Mouse (Mus musculus): ENCODE measurements around the gene Efcc1.
"Not testable (repeated sequence)": the region's sequence is repeated elsewhere in the genome, so short reads cannot be mapped to it uniquely, and the experiment has no call there.

Efcc1 gene

GRCm38 (mm10) chr6:87742804-87743203 is 12.1 kb downstream of the Efcc1 start:
- DNase-seq (ENCODE audit: extremely low read depth, insufficient read length, low spot score): no peak

DNA sequence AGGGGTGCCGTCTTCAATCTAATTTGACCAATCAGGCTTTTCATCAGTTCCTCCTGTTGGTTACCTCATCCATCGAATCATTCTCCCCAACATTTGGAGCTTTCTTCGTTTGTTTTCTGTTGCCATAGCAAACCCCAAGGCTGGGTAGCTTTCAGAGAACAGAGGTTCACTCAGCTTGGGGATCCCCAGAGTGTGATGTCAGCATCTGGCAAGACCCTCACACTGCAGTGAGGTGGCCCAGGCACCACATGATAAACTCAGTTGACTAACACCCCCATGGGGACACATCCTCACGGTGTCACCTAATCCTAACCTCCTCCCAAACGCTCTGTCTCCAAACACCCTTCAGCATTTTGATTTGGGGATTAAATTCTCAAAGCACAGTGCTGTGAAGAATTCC is 12.6 kb downstream of the Efcc1 start:
- DNase-seq (ENCODE audit: extremely low read depth, insufficient read length, low spot score): no peak

DNA sequence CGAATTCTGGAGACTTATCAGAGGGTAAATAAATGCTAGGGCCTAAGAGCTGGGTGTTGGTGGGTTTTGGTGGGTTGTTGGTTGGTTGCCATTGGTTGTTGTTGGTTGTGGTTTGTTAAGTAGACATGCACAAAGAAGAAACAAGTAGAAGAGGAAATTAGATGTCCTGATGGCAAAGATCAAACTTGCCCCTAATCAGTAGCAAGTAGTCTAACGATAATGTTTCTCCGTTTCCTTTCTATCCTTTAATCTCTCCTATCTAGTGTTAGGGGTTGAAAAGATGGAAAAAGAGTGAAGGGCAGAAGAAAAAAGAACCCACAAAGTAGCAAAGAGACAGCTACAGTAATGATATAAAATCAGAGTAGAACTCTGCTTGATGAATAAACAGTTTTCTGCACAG is 14.0 kb downstream of the Efcc1 start:
- DNase-seq (ENCODE audit: extremely low read depth, insufficient read length, low spot score): no peak

- DNase-seq (ENCODE audit: extremely low read depth, insufficient read length, low spot score): no peak
These were observed 14.6 kb downstream of the Efcc1 start for GRCm38 (mm10) chr6:87745301-87745700.

DNA sequence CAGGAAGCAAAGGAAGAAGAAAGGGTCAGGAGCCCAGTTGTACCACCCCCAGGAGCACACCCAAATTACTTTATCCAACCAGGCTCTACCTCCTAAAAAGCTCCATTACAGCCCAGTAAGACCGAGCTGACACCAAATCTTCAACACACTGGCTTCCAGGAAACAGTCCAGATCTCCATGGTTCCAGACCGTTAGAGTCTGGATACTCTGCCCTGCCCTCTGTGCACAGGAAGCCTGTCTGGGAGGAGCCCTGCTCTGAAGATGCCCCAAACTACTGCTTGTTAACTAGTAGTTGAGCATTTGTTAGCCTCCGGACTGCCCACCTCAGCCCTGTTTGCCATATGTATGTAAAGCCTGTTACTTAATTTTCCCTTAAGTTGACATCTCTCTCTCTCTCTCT is 15.4 kb downstream of the Efcc1 start:
- DNase-seq (ENCODE audit: extremely low read depth, insufficient read length, low spot score): no peak

DNA sequence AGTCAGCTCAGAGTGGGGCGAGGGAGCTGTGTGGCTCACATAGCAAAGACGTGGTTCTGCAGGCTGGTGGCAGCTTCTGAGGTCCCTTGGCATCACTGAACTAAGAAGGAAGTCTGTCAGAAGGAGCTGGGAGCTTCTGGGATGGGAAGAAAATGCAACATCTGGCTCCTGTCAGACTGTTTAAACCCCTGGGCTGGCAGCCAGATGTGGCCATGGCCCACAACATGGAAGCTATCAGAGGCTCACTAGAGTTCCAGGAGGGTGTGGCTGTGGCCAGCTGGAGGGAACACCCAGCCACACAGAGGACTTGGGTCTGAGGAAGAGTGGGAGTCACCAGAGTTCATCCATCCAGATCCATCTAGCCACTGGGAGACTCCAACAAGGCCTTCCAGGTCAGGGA is 16.2 kb downstream of the Efcc1 start:
- DNase-seq (ENCODE audit: extremely low read depth, insufficient read length, low spot score): no peak

DNA sequence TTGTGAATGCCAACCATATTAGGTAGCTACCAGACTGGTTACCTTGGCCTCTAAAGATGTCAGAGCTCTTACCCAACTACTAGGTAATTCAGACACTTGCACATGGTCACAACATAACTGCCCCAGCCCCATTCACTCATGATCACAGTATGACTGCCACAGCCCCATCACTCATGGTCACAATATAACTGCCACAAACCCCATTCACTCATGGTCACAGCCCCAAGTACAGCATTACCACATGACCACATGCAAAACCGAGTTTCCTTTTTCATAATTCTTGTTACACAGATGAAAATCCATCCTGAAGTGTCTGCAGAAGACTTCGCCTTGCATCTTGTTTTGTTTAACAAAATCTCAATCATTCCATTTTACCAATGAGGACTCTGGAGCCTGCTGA is 17.4 kb downstream of the Efcc1 start:
- DNase-seq (ENCODE audit: extremely low read depth, insufficient read length, low spot score): no peak

- DNase-seq (ENCODE audit: extremely low read depth, insufficient read length, low spot score): no peak
These were observed 17.9 kb downstream of the Efcc1 start for GRCm38 (mm10) chr6:87748531-87748930.

DNA sequence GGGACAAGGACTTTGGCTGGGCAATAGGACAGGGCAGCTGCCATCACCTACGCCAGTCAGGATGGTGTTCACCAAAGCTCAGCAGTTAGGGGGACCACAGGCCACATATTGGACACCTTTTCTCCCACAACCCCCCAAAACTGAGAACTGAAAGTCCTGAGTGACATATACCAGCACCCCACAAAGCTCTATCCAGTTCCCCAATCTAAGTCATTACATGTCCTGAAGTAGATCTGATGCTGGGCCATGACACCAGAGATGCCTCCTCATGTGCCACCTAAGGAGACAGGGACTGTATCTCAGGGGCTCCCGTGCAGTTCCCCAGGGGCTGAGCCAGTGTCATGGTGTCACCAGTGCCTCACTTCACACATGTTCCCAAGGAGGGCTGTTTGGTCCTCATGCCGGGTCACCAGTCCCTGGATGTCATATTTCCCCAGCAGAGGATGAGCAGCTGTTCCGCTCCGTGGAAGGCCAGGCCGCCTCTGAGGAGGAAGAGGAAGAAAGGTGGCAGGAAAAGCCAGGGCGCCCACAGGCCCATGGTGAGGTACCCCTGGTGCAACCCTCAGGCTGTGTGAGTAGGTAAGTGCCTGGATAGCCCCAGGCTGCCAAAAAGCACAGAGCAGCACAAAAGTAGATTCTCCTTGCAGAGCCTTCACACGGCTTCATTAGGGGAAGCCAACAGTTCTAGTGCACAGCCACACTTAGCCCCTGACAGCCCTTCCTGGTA is 19.7 kb downstream of the Efcc1 start:
- DNase-seq (ENCODE audit: extremely low read depth, insufficient read length, low spot score): no peak

DNA sequence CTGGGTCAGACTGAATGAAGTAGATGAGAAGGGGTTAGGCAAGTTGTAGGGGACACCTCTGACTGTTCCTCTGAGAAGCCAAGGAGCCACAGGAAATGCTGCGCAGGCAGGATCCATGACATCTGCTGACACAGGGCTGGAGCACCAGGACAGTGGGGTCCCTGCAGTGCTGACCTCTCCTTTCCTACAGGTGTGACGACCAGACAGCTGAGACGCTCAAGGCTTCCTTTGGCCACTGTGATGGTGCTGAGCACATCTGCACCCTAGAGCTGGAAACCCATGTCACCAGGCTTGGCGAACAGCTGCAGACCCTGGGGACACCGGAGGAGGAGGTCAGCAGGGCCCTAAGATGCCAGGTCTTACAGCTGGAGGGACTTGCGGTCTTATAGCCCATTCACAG is 20.9 kb downstream of the Efcc1 start:
- DNase-seq (ENCODE audit: extremely low read depth, insufficient read length, low spot score): no peak

GRCm38 (mm10) chr6:87755196-87755595 is 24.5 kb downstream of the Efcc1 start:
- DNase-seq (ENCODE audit: extremely low read depth, insufficient read length, low spot score): no peak

- DNase-seq (ENCODE audit: extremely low read depth, insufficient read length, low spot score): no peak
These were observed 26.2 kb downstream of the Efcc1 start for GRCm38 (mm10) chr6:87756896-87757295.

GRCm38 (mm10) chr6:87759404-87759803 is 28.7 kb downstream of the Efcc1 start:
- no peak for DNase-seq (ENCODE audit: extremely low read depth, insufficient read length, low spot score)

DNA sequence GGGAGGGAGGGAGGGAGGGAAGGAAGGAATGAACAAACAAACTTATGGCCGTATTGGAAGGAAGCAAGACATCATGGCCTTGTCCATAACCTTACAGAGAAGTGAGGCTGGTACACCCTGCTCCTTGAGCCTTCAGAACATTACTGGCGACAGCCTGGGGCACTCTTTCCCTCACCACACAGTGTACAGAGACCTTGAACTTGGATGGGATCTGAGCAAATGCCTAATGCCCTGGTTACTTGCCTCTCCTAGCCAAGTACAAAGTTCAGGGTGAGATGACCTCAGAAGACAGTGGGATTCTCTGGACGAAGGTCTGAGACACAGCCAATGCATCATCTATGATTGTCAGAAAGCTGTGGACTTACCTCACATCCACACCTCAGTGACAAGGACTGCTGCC is 29.2 kb downstream of the Efcc1 start:
- no peak for DNase-seq (ENCODE audit: extremely low read depth, insufficient read length, low spot score)

- DNase-seq (ENCODE audit: extremely low read depth, insufficient read length, low spot score): no peak
These were observed 31.5 kb downstream of the Efcc1 start for GRCm38 (mm10) chr6:87762161-87762560.

DNA sequence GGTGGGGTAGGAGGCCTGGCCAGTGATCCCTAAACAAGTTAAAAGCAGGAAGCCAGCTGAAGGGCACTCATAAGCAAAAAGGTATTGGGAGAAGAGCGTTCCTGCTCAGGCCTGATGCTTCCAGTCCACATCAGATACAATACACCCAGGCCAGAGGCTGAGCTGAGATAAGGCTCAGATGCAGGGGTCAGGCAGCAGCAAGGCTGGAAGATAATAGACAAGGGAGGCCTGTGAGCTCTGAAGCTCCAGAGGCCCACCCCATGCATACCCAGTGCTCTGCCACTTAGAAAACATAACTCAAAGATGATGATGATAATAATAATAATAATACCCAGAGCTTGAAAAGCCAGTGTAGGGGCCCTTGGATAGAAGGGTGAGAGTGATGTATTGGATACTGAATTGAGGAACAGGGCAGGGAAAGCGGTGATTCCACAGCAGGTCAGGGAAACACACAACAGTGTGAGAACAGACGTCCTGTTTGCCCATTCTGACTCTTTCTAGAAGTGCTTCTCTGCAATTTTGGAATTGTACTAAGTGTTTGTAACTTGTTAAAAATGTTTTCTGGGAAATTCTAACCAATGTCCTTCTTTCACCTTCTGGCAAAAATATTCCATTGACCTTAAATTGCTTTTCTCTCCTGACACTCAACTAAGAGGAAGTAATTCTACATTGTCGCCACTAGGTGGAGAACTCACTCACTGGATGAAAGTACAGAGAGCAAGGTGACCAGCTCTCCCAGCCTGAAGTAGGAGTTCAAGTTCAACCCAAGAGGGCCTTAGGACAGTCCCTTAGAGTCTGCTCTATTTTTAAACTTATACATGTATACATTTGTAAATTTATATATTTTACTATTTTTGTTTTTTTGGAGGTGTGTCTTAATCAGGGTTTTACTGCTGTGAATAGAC is 33.0 kb downstream of the Efcc1 start:
- no peak for DNase-seq (ENCODE audit: extremely low read depth, insufficient read length, low spot score)

DNA sequence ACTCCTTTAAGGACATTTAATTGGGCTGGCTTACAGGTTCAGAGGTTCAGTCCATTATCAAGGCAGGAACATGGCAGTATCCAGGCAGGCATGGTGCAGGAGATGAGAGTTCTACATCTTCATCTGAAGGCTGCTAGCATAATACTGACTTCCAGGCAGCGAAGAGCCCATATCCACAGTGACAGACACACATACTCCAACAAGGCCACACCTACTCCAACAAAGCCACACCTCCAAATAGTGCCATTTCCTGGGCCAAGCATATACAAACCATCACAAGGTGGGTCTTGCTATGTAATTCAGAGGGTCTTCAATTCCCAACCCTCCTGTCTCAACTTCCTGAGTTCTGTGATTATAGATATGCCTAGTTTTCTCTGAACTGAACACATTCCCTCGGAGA is 33.6 kb downstream of the Efcc1 start:
- not testable (repeated sequence) for DNase-seq (ENCODE audit: extremely low read depth, insufficient read length, low spot score)

- DNase-seq (ENCODE audit: extremely low read depth, insufficient read length, low spot score): no peak
These were observed 40.0 kb downstream of the Efcc1 start for GRCm38 (mm10) chr6:87770626-87771025.

DNA sequence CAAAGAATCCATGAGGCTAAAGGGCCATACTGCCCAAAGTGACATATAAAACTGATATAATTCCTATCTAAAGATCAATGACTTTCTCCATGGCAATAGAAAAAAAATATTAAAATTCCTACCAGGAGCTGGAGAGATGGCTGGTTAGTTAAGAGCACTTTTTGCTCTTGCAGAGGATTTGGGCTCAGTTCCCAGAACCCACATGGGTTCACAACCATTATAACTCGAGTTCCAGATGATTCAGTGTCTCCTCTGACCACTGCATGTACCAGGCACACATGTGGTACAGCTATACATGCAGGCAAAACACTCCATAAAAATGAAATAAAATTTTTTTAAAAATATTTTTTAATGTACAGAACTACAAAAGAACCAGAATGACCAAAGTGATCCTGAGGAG is 43.8 kb downstream of the Efcc1 start:
- no peak for DNase-seq (ENCODE audit: extremely low read depth, insufficient read length, low spot score)

DNA sequence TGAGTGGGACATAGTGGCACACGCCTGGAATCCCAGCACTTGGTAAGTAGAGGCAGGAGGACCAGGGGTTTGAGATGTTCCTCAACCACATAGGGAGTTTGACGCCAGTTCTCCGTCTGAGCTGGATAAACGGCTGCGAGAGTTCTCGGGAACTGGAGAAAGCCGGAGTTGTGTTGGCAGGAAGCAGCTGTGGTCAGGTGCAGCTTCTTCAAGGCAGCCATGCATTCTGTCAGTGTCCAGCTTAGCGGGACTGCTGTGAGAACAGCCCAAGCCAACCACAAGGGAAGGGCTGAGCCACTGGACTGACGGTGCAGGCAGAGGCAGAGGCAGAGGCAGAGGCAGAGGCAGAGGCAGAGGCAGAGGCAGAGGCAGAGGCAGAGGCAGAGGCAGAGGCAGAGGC is 44.2 kb downstream of the Efcc1 start:
- no peak for DNase-seq (ENCODE audit: extremely low read depth, insufficient read length, low spot score)

GRCm38 (mm10) chr6:87775588-87776245 is 45.0 kb downstream of the Efcc1 start:
- no peak for DNase-seq (ENCODE audit: extremely low read depth, insufficient read length, low spot score)

DNA sequence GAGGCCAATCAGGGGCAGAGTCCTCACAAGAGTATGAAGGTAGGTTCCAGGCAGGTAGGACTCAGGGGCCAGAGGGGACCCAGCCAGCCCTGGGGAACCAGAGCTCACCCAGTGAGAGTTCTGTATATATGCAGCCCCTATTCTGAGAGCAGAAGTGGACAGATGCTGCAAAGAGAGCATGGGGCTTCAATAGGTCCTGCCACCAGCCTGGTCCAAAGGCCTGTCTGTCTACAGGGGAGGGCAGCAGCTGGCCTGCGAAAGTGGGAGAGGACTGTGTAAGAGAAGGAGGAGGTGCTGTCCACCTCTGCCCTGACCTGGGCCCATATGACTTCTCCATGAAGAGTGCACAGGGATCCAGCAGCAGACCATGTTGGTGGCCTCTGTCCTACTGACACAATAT is 46.0 kb downstream of the Efcc1 start:
- no peak for DNase-seq (ENCODE audit: extremely low read depth, insufficient read length, low spot score)

Data from 3134 (cell line).